Mouse (Mus musculus): Measurements from ENCODE around the gene Mob3b.

DNA sequence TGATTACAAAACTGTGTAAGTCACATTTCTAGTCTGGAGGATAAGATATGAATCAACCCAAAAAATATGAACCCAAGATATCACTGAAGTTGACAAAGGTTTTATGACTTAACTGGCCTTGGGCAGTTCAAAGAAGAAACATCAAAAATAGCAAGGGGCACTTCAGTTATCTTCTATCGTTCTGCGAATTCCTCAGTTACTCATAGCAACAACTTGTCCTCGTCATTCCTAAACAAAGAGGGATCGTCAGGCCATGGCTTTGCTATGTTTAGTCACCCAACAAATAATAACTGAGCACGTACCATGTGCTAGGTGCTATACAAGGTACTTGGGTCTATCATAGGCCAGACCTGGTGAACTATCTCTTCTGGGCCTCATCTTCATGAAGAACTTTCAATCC is 10.7 kb downstream of the Mob3b start:
- TF ChIP-seq POLR2A (IDR thresholded peaks at IDR 0.05; ENCODE audit: extremely low read depth, insufficient read depth, low read length) (no peak), CTCF (IDR thresholded peaks at IDR 0.05; ENCODE audit: extremely low read depth, insufficient read depth, low read length) (no peak)
